Mouse (Mus musculus) WW6 (cell line): Measurements from ENCODE around the gene Plxnc1.

Experiments
- DNase-seq: peaks from one replicate; pipeline ENCODE4 v3.0.0-alpha.2; 2013; ENCODE audit warnings: low read depth, low spot score

Gene Plxnc1

DNA sequence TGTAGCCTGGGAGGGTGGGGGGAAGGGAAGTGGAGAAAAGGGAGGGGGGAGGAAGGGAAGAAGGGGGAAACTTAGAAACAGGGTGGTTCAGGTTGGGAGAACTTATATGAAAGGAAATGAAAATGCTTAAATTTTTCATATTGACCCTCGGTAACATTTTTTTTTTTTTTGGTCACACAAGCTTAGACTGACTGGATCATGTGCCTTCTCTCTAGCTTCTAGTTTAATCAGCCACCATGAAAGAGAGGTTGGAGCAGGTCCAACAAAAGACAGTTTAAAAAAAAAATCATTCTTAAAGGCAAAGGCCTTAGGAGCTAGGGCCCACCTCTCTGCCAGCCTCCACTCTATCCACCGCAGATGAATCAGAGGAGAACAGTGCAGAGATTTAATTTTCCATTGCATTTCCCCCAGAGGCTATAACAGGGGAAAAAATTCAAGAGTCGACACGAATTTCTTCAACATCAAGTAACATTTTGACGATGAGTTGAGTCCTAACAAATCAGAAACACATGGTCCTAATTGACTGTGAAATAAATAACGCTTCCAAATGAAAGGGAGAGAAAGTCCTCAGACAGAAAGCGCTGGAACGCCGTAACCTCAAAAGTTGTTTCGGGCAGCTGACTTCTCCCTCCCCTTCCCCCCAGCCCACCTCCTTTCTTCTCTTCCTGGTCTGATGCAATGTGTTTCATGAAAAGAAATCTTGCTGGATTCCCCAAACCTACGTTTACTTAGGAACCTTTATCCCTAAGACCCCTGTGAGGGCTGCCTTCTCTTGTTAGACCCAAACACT lies 120.5 kb downstream of the Plxnc1 start:
- DNase-seq = no peak

DNA sequence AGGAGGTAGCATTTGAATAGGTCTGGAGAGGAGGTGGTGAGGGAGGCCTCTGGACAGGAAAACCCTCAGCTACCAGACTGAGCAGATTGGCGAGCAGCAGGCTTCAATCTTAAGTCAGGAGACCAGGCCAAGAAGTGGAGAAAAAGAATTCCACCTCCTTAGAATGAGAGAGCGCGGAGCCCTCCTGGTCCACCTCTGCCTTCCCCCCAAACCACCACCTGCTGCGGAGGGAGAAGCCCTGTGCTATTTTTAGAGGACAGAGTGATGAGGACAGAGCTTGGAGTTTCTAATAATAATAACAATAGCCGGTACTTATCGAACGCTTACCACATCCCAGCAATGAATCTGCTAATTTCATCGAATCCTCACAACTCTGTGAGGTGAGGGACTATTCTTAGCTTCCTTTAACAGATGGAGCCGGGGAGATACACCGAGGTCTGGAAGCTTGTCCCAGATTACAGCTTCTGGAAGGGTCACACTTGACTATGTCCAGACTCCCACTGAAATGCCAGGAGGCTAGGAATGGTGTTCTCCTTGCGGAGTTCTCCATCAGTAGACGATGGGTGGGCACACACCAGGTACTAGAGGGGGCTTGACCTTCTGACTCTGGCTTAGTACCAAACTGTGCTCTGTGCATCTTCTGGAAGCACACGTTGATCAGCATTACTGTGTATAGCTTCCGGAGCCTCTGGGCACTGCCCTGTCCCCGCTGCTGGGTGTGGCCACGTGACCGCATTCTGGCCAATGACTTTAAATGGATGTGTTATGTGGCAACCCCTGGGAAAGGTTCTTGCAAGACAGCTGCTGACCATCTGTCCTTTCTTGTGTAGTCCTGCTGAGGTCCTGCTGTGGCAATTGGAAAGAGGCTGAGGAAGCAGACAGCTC lies 125.6 kb downstream of the Plxnc1 start:
- DNase-seq = no peak

DNA sequence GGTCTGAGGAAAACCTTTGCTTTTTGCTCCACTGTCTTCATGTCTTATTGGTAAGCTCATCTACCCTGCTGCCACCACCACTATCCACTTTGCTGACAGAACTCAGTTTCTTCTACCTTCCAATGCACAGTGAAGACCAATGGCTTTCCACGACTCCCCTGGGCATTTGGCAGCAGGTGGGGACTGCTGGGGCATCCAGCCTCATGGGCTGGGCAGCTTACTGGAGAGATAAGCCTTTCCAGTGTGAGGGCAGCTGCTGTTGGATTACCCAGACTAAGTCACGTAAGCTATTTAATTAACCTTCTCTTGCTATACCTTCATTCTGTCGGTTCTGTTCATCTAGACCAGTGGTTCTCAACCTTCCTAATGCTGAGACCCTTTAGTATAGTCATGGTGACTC lies 126.5 kb downstream of the Plxnc1 start:
- no peak for DNase-seq

DNA sequence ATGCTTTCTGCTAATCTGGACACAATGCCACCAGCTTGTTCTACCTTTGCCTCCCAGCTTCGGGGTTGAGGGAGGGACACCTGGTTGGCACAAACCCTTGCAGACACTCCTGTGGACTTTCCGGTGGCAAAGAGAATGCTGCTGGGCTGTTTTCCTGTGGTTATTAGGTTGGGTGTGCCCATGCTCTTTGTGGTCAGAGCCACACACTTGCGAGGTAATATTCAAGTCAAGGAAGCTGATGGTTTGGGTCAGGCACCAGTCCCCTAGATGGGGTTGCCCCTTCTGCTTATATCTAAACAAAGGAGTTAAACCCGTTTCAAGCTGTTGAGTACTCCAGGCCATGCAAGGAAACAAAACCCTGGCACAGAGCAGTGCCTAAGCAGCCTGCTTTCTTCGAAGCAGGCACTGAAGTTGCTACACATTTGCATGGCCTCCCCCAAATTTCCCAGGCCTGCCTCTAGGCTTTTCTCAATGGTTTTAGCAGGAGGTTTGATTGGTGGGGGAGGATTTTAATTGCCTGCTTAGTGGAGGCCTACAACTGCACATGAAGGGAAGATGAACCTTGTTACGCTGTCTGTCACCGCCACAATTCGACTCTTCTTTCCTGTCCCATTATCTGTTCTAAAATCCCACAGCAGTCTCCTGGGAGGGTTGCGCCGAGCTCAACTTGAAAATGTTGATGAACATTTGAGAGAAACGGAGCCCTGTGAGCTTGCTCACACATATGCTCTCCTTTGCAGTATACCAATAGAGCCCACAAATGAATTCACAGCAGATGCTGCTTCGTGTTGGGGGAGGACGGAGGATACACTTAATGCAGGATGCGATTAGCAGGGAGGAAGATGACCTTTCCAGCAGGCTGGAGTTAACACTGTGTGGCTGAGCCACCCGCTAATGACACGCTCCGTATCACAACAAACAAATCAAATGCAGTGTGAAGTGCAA lies 132.5 kb downstream of the Plxnc1 start:
- no peak for DNase-seq

DNA sequence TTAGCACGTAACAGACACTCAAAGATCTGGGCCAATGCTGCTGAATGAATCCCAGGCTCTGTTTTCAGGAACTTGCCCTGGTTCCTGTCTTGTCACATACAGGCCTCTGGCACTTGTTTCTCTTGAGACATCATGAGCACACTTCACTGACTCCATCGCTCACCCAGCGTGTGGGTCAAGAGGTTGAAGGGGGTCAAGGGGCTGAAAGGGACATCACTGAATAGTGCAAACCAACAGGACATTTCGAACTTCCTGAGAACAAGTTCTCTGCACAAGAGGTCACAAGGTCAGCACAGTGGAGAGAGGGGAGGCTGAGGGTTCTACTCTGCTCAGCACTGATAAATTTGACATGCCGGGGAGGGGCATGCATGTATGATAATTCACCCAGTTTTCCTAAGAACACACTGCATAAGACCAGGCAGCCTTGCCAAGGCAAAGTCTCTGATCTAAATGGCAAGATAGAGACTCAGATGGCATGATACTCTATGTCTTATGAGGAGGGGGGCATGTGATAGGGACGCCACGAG lies 134.6 kb downstream of the Plxnc1 start:
- no peak for DNase-seq

DNA sequence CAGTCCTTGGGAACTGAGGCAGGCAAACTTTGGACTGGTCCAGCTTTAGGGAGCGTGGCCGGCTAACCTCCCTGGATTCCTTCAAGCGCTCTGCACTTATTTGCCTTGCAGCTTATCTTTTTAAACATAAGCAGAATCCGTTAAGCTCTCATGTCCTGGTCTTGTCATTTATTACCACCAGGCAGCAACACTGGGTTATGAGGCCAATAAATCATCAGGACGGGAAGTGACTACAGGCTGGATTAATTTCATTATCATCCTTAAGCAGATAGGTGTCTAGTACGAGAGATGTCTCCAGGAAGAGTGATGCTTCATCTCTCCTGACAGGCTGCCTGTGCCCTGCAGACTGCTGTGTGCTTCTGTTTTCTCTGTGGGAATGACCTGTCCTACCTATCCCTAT lies 136.4 kb downstream of the Plxnc1 start:
- DNase-seq = no peak

DNA sequence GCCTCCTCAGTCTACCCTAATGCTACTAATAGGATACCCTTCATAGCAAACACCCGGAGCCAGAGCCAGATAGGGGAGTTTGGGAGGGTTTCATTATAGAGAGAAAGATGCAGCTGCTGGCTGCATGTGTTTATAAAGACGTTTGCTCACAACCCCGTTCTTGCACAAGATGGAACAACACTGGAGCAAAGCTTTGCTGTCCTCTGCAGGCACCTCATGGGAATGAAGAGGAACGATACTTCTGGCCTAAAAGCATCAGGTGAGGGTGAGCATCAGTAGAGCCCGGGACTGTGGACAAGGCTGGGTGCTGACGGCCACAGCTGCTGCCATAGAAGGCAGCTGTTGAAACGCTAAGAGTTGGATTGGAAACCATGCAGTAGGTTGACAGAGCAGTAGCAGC lies 137.3 kb downstream of the Plxnc1 start:
- DNase-seq = no peak

DNA sequence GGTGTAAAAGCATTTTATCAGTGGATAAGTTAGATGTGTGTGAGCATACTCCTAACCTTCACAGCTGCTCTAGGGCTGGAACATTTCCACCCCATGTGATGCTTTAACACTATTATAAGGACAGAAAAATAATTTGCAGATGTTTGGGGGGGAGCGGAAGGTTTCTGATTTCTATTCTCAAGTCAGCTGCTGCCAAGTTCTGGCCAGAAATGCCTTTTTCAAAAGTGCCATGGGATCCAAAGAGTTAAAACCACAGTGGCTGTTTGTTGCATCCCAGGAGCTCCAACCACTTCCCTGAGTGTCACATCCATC lies 139.8 kb downstream of the Plxnc1 start:
- no peak for DNase-seq

DNA sequence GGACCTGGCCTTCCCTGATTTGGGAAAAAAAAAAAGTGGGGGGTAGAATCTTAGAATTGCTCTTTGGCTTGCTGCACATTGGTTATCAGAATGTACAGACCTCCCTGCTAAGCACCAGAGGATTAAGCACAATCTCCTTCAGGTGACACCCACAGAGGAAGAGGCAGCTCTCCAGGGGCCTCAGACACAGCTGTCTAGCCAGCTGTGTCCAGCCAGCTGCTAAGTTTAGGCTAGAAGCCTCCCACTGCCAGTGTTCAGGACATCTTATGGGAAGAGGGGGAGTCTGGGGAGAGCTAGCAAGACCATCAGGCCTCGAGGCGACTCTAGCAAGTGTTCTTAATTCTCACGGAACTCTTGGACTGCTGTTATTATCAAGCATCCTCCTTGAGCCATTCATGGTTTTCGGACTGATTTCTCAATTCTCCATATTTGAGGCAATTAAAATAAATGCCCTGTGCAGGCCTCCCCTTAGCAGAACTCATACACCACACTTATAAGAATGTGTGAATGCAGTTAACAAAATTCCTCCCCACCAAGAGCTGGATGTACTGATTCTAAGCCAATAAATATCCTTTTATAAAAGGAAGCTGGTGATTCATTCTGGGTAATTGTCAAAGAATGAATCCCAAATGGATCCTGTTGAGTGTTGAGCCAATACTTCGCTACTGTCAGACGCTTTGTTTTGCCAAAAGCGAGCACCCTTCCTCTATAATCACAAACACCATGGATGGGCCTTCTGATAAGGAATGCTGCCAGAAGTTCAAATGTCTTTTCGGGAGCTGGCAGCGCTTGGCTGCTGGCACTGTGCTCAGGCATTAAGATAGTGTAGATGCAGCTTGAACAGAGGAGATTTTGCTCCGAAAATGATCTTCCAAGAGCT lies 140.4 kb downstream of the Plxnc1 start:
- DNase-seq = no peak

DNA sequence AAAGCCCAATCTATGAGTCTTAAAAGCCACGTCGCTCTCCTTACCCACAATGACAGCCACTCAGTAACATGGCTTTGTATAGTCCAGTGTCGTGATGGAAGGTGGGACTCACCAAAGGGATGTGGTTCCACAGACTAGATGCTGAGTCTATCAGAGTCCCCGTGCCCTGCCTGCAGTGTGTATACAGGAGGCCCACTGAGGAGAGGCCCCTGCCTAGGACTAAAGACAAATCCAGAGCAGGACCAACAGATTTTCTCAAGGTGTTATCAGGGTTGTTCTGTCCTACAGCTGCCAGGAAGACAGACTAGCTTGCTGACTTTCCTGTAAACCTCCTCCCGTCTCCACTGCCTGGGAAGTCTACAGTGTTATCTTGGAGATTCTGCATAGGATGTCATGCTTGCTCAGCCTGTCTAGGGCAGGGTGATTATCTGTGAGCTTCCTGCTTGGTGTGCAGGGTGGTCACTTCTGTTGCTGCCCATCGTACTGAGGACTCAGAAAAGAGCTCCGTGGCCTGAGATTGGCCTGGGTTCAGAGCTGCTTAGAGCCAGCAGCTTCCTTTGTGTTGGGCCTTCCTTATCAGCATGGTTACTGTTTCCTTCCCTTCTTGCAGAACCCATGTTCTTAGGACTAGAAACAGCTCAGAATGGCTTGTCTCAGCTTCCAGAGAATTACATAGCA lies 143.8 kb downstream of the Plxnc1 start:
- DNase-seq = no peak

DNA sequence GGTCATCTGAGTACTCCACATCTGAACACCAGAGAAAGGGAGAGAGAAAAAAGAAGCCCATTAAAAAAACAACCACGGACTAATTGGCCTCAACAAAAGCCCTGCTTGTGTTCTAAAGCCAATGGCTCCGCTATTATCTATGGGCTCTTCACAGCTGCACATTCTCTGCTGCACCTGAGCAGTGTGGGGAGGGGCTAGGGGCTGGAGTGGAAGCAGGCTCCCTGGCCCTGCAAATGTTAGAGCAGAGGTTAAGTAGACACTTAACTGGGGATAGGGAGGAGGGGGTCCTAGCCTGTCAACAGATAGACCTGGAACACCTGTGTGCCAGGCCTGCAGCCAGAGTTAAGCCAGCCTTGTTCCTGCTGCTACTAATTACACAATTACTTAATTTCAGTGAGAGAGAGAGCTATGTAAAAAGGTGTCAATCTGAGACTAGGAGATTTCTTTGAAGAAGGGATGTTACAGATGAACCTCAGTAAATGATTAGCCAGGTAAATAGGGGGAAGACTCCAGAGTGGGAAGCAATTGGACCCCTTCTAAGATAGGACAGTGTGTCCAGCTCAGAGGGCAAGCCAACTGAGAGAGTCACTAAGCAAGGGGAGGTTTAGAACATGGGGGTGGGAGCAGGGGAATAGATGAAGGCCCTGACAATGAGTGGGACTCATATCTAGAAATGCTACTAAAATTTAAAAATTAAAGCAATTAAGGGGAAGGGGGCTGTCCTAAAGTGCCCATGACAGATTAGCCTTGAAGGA lies 145.0 kb downstream of the Plxnc1 start:
- no peak for DNase-seq

DNA sequence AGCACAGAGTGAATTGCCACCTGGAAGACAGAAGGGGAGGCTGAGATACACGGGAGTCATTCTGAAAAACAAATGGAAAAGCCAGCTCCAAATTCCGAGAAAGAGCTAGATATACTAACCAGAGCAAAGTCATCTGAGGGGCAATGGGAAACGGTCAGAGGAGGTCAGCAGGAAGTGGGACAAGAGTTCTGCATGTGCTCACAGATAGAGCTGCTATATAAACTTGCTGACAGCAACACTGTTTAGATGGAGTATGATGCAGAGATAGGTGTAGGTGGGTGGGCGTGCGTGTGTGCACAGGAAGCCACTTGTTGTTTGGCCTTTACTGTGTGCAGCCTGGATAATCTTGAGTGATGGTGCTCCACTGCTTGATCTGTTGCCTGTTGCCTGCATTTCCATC lies 146.5 kb downstream of the Plxnc1 start:
- no peak for DNase-seq

DNA sequence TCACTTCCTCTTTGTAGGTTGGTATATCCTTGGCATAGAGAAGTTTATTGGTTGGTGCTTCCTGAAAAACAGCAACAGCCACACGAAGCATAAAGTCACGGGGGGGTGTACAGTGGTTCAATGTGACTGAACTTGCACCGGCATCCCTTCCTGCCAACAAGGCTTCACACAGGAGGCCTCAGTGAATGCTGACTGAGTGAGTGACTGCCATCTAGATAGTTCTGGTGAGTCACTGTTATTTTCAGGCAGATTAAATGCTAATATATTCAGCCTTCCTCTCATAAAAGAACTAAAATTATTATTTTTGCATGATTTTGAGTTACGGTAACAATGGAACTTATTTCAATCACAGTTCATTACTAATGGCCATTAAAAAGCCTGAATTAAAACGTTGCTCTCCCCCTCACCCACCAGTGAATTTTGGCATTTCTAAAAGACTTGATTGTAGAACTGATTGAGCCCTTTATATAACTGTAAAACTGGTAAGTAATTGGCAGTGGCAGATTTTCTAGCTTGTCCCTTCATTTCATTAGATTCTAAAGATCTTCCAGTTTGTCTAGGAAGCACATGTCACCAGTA lies 149.9 kb downstream of the Plxnc1 start:
- no peak for DNase-seq

DNA sequence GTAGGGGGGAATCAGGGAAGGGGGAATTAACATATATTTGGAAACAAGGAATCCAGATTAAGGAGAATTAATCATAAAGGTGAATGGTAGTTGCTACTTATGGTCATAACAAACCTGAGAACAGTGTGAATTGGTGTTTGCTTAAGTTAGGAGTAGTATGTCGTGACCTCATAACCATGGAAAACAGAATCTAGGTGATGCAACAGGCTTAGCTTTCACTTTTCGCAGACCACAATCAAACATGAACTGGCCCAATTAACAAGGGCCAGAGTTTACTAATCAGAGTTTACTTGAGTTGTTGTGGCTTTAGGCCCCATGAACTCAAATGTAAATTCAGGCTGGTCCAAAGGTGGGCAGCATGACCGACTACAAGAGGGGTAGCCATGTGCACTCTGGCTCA lies 150.7 kb downstream of the Plxnc1 start:
- DNase-seq = no peak

DNA sequence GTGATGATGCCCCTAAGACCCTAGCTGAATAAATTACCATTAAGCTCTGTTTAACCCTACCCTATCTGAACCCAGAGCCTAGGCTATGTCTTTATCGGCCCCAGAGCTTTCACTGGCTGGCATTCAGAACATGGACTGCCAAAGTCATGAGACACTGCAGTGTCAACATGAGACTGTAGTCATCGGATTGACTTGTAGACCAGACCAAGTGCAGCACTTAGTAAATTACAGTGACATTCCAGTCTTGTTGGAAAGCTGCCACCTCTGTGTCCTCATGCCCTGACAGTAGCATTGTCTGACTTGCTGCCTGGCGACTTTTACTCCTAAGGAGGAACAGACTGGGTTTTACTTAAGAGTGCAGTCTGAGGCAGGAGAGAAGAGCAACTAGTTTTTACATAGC lies 155.4 kb downstream of the Plxnc1 start:
- no peak for DNase-seq

DNA sequence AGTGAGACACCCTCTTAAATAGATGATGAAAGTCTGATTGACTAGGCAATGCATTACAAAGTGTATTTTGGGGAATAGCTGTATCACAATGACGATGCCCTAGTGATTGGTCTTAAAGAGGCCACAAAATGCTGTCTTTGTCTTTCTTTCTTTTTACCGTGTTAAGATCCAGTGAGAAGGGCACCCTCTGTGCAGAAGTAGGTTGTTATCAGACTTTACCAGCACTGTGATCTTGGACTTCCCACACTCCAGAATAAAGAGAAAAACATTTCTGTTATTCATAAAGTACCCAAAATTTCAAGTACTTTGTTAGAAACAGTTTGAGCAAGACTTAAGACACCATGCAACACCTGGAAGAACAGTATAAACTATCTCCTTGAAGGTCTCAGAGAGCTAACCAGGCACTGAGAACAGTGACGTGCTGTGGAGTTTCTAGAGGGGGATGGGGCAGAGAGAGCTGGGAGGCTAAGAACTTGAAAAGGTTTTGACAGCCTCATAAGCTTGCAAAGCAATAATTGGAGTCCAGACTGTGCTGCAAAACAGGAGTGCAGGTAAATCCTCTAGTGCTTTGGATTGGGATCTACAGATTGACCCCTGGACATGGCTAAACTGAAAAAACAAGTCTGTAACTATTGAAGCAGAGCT lies 163.9 kb downstream of the Plxnc1 start:
- no peak for DNase-seq

DNA sequence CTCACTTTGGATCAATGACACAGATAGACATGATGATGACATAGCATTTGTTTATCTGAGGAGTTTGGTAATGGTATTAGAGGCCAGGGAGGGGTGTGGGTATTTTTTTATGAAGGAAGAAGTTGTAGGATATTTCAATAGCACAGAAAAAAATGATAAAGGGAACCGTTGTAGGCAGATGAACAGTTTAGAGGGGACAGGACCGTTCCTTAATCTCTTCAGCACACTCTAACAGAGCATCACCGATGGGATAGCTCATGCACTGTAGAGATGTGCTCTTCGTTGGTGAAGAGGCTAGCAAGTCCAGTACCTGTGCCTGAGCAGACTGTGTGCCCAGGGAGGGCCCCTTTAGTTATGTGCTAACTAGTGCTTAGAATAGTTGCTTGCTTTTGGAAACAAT lies 165.3 kb downstream of the Plxnc1 start:
- no peak for DNase-seq

DNA sequence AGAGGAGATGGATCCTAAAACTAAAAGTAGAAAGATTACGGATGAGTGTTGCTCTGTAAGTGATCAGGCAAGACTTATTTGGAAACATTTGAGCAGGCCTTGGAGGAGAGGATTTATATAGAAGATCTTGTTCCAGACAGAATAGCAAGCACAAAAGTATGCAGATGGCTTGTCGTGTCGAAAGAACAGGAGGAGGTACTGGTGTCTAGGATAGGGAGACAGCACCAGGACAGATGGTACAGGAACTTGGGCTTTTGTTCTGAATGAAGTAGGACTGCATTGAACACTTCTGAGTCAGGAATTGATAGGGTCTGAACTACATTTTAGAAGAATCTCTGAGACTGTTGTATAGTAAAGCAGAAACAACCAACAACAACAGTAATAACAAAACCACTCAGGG lies 167.1 kb downstream of the Plxnc1 start:
- DNase-seq = no peak

DNA sequence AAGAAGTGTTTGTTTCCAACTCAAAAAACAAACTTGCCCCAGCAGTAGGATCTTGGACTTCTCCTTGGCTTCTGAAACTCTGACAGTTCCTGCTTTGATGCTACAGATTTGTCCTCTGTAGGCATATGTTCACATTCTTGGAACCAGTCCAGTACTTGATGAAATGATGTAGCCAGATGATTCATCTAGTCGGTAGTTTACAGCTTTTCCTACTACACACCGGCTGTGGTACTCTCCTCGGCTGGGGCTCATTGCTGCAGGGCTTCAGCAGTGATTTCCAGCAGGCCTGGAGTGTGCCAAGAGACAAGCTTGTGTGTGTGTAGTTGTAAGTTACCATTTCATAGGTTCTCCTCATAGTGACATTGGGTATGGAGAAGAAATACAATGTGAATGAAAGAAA lies 173.1 kb downstream of the Plxnc1 start:
- no peak for DNase-seq
